Mouse (Mus musculus) natural killer cell, adult 2 months (primary cell): Measurements from ENCODE around the gene Ldlrad3.

ENCODE experiments used
- DNase-seq, 2 experiments: peaks; one replicate each; pipeline ENCODE4 v3.0.0; 2022; ENCODE audit warnings: low spot score in 2 of 2

Ldlrad3 gene

GRCm38 (mm10) chr2:102073266-102074037 lies 112.7 kb downstream of the Ldlrad3 start:
- DNase-seq, result no peak

GRCm38 (mm10) chr2:102072859-102073258 lies 113.3 kb downstream of the Ldlrad3 start:
- DNase-seq, result no peak

GRCm38 (mm10) chr2:102071022-102071717 lies 115.0 kb downstream of the Ldlrad3 start:
- no peak for DNase-seq

GRCm38 (mm10) chr2:102064826-102065441 lies 121.3 kb downstream of the Ldlrad3 start:
- DNase-seq, result no peak

- DNase-seq, result no peak
Measured at GRCm38 (mm10) chr2:102063906-102064505, 122.2 kb downstream of the Ldlrad3 start.

- no peak for DNase-seq
Measured at GRCm38 (mm10) chr2:102062861-102063468, 123.2 kb downstream of the Ldlrad3 start.

- no peak for DNase-seq
Measured at GRCm38 (mm10) chr2:102061921-102062320, 124.3 kb downstream of the Ldlrad3 start.

GRCm38 (mm10) chr2:102057746-102058145 lies 128.4 kb downstream of the Ldlrad3 start:
- no peak for DNase-seq

- DNase-seq, result peak in 1 of 2 experiments; percentile 67
Measured at GRCm38 (mm10) chr2:102057029-102057685, 129.0 kb downstream of the Ldlrad3 start.

- no peak for DNase-seq
Measured at GRCm38 (mm10) chr2:102056144-102056543, 130.0 kb downstream of the Ldlrad3 start.

- no peak for DNase-seq
Measured at GRCm38 (mm10) chr2:102052951-102053660, 133.1 kb downstream of the Ldlrad3 start.

- DNase-seq, result no peak
Measured at GRCm38 (mm10) chr2:102052353-102052752, 133.8 kb downstream of the Ldlrad3 start.

GRCm38 (mm10) chr2:102049866-102050550 lies 136.2 kb downstream of the Ldlrad3 start:
- no peak for DNase-seq

- no peak for DNase-seq
Measured at GRCm38 (mm10) chr2:102048296-102049175, 137.6 kb downstream of the Ldlrad3 start.

- DNase-seq, result no peak
Measured at GRCm38 (mm10) chr2:102046481-102046880, 139.7 kb downstream of the Ldlrad3 start.

- no peak for DNase-seq
Measured at GRCm38 (mm10) chr2:102040456-102040855, 145.7 kb downstream of the Ldlrad3 start.

- no peak for DNase-seq
Measured at GRCm38 (mm10) chr2:102040011-102040410, 146.2 kb downstream of the Ldlrad3 start.

- DNase-seq, result peak in 1 of 2 experiments; percentile 68
Measured at GRCm38 (mm10) chr2:102038895-102039667, 147.1 kb downstream of the Ldlrad3 start.
